Mouse (Mus musculus) frontal cortex, postnatal 25 days (tissue): ENCODE results near the gene Slc2a9.
A peak's percentile ranks its signal among the peaks of the same experiment; 100 is the strongest.

Experiments
- DNase-seq, 2 experiments: peaks; one replicate each; pipeline ENCODE4 v3.0.0; 2022; ENCODE audit warnings: low spot score in 2 of 2

The Slc2a9 gene

DNA sequence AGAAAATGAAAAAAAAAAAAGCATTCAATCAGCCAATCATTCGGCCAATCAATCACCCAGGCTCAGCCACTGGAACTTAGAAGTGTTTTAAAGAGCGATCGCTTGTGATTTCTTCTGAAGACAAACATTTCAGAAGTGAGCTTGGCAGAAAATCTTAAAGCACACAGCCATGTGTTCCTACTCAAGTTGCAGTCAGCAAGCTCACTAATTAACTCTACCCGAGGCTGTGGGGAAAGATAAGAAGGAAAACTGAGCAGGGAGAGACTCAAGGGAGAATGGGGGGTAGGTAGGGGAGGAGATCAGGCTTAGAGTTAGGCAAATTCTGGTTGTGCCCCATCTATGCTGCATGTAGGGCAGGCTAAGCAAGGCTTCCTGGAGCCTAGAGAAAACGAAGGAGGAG lies 130.6 kb downstream of the Slc2a9 start:
- no peak for DNase-seq

GRCm38 (mm10) chr5:38371308-38371707 lies 131.6 kb downstream of the Slc2a9 start:
- DNase-seq, result no peak

DNA sequence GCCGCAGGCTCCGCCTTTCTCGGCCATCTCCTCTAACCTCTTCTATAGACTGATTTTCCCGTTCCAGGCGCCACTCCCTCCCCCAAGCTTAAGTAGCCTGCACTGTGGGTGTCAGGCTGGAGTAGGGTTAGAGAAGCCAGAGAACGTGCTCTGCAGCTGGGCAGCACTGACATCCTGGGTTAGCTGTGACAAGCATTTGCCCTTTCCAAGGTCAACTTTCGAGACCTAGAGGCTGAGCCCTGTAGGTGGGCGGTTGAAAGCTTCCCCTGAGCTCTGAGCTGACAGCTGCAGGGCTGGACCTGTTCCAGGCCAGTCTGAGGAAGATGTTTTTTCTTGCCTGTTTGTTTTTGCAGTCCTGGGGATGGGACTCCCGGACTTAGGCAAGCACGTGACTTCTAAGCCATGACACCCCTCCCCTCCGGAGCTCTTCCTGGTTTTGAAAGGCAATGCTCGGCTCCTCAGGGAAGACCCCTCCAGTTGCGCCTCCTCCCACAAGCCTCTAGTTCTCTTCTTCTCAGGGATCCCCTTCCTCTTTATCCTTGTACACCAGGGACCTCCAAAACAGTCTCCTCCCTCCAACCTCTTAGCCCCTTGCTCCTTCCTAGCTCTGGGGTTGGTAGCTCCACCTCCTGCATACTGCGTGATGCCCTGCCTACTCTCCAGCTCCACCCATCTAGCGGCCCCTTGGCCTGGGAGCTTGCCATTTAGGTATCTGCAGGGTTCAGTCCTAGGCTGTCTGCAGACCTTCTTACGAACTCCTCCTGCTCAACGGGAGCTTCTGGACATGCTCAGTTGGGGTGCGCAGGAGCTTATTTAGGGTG lies 136.1 kb downstream of the Slc2a9 start:
- DNase-seq, result peak in 1 of 2 experiments; percentile 20

DNA sequence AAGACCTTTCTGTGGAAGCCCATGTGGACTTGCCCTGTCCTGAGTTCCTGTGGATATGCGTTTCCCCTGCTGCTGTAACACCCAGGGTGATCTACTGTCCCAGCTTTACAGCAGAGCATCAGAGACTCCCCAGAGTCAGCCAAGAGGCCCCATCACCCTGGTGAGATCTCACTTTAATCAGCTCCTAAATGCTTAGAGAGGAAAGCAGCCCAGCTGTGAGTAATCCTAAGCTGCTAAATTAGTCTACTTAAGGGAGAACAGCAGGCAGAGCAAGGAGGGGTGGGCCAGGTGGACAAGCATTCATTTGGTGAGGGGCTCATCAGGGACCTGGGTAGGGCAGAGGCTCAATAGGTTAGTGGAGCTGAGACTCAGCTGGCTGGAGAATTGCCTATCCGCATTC lies 137.4 kb downstream of the Slc2a9 start:
- DNase-seq, result no peak

DNA sequence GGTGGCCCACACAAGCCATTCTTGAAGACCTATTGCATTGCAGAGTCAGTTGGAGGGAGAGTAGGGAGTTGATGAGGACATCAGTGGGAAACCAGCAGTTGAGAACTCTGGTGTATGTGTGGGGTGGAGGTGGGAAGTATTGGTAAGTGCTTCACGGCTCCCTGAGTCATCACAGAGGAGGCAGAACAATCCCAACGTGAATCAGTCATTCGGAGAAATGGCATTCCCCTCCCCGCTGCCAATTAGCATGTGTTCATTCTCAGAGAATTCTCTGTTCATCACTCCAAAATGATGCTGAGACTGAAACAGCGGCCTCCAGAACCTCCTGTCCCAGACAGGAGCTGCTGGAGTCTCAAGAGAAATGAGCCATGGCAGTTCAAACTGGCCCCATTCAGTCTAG lies 138.5 kb downstream of the Slc2a9 start:
- peak in 1 of 2 experiments; percentile 35 for DNase-seq

DNA sequence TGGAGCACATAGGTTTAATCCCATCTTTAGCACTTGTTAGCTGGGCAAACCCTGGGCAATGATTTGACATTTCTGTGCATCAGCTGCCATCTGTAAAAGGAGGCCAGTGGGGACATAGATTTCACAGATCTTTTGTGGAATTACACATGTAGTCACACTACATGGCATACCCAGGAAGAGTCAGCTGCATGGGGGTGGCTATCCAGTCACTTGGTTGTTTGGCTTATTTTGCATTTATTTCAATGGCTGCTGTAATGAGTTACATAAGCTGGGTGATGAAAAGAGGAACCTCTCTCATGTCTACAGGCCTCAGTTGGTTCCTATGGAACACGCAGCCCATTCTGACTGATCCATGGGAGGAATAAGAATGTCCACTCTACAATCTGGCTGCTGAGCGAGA lies 143.2 kb downstream of the Slc2a9 start:
- DNase-seq, result no peak

DNA sequence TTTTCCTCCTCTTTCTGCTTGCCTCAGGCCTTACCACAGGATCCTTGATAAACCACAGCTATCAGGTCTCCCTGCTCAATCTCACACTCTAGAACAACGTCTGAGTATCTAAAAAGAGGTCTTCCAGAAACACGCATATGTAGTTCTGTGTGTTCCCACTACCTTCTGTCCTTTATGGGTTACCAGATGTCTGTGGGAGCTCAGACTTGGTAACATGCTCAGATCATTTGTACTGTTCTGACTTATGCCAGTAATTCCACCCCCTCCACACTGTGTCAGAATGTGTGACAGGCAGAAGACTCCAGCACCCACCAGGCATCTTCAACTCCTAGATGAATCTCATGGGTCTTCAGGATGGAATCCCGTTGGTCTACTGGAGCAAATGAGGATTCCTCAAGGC lies 146.0 kb downstream of the Slc2a9 start:
- no peak for DNase-seq

GRCm38 (mm10) chr5:38350351-38350929 lies 152.5 kb downstream of the Slc2a9 start:
- DNase-seq, result no peak

- no peak for DNase-seq
These were observed 156.1 kb downstream of the Slc2a9 start for GRCm38 (mm10) chr5:38346646-38347432.

DNA sequence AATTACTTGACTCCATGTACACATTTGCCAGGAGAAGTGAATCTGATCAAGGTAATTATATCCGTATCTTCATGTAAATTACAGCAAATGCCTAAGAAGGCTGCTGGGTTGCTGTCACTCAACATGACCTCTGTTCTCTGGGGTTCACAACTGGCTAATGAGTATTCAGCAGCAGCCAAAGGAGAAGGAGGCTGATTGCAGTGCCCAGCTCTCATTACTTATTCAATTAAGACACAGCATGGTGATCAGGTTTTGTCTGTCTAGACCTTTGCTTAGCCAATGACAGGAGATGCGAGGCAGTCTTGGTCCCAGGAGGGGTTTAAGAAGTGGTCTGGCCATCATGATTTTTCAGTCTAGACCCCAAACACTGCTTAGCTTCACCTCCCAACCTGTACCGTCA lies 159.8 kb downstream of the Slc2a9 start:
- no peak for DNase-seq

DNA sequence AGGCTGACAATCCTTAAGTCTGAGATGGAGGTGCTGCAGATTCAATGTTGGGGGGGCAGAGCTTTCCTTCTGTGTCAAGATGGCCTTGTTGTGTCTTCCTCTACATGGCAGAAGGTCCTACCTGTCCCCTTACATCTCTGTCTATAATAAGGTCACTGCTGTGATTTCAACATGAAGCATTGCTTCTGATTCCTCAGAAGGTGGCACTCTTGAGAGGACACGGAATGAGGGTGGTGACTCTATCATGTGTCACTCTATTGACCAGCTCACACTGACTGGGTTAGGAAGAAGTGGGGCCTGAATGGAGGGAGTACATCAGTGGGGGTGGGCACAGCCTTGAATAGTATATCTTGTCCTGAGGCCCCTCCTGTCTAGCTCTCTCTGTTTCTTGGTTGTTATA lies 168.4 kb downstream of the Slc2a9 start:
- no peak for DNase-seq

GRCm38 (mm10) chr5:38333381-38333780 lies 169.6 kb downstream of the Slc2a9 start:
- no peak for DNase-seq

DNA sequence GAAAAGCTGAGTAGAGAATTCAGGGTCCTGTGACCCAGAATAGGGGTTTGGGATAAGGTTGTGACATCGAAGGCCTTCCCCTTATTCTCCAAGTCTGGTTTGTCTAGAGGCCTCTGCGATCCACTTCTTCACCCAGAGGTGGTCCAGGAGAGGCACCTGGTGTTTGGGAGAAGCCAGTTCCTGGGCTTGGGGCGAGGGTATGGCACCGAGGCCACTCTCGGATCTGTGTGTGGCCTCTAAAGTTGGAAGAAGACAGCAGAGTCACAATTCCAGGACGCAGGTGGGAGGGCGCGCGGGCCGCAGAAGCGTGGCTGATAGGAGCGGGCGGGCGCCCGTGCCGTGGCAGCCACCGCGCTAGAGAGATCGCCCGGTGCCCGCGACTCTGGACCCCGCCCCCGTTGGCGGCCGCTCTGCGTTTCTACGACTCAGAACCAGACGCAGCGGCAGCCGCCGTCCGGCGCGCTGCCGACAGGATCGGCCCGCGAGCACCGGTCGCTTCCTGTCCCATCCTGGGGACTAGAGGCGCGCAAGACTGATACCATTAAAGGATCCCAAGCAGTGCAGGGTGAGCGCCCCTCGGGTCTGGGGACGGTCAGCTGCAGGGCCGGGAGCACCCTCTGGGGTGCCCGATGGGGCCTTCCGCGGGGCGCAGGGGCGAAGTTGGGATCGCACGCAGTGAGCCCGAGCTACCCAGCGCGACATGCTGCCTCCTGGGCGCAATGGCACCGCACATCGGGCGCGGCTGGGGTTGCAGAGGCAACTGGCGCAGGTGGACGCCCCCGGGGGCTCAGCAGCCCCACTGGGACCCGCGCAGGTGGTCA lies 183.8 kb downstream of the Slc2a9 start, which contains the start of gene Drd5:
Gene Drd5 (plus strand): TSS at position 402 of the 821 bp plus-strand sequence.
- DNase-seq, result no peak

DNA sequence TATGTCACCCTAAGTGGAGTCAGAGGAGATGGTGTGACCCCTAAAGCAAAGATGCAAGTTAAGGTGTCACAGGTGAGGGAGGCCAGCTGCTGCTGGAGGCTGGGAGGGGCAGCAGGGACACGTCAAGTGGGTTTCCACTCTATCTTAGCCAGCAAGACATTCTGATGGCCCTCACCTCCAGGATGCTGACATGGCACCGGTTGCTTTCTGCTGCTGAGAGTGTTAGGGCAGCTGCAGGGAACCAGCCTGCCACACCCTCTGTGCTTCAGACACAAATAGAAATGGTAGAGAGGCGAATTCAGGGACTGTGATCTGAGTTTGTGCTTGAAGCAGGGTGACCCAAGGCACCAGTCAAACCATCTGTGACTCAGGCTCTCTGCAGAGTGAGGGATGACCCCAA lies 193.1 kb downstream of the Slc2a9 start:
- no peak for DNase-seq

DNA sequence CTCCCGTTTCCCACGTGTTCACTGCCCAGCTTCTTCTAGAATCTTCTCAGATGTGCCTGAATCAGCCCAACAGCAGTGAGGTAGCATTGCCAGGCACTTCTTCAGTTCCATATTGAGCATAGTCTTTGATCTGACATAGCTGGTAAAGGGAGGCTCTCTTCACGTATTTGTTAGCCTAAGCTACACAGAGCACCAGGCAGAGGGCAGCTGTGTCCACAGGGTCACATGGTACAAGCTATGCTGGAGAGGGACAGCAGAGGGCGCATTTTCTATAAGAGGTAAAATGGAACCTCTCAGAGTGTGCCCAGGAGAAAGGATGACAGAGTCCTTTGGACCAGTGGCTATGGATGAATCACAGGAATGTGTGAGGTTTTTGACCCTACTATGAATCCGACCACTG lies 194.1 kb downstream of the Slc2a9 start:
- peak; percentile 42 to 50 for DNase-seq

DNA sequence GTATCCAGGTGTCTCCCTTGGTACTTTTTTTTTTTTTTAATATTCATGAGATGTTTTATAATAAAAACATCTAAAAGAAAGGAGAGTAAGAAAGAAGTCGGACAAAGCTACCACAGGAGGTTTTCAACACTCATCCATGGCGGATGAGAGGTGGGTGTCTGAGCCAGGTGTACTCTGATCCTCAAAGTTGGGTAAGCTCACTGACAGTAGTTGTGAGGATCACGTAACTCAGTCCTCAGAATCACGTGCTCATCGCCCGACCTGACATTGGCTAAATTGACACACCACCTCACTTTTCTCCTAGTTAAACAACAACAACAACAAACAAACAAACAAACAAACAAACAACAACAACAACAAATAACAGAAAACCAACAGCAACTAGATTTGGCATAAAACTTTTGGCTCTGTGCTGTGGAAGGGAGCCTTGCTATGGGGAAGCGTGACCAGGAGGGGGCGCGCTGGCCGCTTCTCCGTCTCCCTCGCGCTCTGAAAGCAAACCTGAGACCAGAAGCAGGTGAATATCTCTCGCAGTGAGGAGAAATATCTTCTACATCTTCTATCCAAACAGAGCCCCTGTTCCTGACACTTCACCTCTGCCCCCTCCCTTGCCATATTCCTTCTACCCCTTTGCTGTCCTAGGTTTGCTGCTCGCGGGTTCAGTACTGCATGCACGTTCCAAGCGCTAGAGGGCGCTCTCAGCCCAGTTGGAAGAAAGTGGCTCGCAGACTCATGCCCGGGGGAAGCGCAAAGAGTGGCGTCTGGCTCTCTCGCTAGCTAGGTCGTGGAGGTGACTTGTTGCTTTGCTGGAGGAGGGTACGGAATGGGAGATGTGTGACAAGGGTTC lies 195.5 kb downstream of the Slc2a9 start:
- DNase-seq, result peak; percentile 92 to 93

GRCm38 (mm10) chr5:38305241-38305640 lies 197.7 kb downstream of the Slc2a9 start:
- no peak for DNase-seq

DNA sequence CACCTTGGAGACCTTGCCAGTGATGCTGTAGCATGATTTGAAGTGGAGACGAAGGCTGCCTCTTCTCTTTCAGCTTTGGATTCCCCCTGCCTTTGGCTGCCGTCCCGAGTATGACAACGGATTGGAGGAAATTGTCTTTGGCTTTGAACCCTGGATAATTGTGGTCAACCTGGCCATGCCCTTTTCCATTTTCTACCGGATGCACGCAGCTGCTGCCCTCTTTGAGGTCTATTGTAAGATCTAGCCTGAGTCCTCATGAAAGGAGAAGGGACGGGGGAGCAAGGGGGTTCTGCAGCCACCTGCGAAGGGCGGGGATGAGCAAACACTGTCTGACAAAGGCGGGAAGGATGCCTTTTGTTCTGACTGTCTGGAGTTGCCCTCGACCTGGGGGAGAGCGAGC lies 200.3 kb downstream of the Slc2a9 start:
- no peak for DNase-seq

- no peak for DNase-seq
These were observed 201.1 kb downstream of the Slc2a9 start for GRCm38 (mm10) chr5:38301761-38302411.
